Mouse (Mus musculus) erythroblast, adult 5-6 weeks (primary cell): ENCODE measurements around the gene Npas3. TPM values are rescaled to one million over a fixed set of nuclear protein-coding genes. Genes with fewer than 3 reads are reported as not detected.

Experiments
- ATAC-seq: replicated peaks from 2 replicates; pipeline ENCODE4 v1.8.0; 2016; ENCODE audit warnings: moderate number of reproducible peaks, mild to moderate bottlenecking, moderate TSS enrichment, inconsistent platforms; ENCODE audit not compliant: poor library complexity, low FRiP score, severe bottlenecking
- total RNA-seq, 2 experiments: library from RNA; stranded (forward) in 1 of 2; stranded (reverse) in 1 of 2; fragments of 150-400 nt in 1 of 2; fragments of 200-764, 138-1000 nt in 1 of 2; gene quantifications; 2 replicates each; pipeline versions ENCODE4 v1.2.3 to v1.2.4; 2015 to 2017; ENCODE audit warnings: low replicate concordance in 2 of 2

Gene Npas3
- total RNA-seq, 2 experiments from 2014 or later, result not detected

- ATAC-seq, result no peak
These were observed 825.5 kb downstream of the Npas3 start for GRCm38 (mm10) chr12:54074012-54074411.

DNA sequence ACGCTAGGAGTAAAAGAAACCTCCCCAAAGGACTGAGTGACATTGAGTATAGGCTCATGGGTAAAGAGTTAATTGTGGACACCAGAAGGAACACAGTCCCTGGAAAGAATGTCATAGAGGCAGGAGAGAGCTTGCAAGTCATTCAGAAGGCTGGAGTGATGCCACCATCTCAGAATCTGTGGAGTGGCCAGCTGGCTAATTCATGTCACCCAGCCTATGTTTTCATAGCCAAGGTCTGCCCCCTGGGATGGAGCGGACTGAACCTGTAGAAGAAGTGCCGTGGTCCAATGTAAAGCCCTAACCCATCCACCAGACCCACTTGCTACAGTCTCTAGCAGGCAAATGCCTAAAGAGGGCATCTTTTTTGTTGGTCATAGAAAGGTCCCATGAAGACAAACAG, 832.5 kb downstream of the Npas3 start:
- no peak for ATAC-seq

GRCm38 (mm10) chr12:54093729-54094128, 845.3 kb downstream of the Npas3 start:
- ATAC-seq, result no peak

GRCm38 (mm10) chr12:54096492-54096891, 848.0 kb downstream of the Npas3 start:
- no peak for ATAC-seq

DNA sequence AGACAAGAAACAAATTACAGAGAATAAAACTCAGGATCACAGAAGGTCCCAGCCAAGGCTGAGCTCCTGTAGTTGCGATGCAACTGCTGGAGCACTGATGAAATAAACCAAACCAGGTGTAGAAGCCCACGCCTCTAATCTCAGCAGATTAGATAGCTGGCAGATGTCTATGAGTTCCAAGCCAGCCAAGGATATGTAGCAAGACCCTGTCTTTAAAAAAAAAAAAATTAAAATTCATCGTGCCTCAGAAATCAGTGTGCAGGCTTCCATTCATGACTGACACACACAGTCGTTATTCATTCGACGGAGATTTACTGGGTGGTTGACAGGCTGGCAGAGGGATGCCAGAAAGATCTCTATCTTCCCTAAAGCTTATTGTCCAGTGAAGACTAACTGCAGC, 849.7 kb downstream of the Npas3 start:
- ATAC-seq, result no peak

DNA sequence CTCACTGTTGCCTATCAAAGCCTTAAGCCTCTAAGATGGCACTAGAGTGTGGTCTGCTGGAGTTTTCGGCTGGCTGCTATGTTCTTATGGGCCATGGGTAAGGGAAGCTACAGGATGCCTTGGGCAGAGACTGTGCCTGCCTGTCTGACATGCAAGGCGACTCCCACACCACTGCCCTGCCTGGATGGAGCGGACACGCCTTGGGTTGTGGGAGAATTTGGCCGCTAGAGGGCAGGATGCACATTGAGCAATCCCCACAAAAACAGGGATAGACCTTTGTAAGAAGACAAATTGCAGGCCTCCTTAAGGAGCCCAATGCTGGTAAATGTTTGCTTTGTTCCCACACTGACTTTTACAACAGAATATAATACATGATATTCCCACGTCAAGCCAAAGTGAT, 850.3 kb downstream of the Npas3 start:
- no peak for ATAC-seq

GRCm38 (mm10) chr12:54099458-54099857, 851.0 kb downstream of the Npas3 start:
- no peak for ATAC-seq

DNA sequence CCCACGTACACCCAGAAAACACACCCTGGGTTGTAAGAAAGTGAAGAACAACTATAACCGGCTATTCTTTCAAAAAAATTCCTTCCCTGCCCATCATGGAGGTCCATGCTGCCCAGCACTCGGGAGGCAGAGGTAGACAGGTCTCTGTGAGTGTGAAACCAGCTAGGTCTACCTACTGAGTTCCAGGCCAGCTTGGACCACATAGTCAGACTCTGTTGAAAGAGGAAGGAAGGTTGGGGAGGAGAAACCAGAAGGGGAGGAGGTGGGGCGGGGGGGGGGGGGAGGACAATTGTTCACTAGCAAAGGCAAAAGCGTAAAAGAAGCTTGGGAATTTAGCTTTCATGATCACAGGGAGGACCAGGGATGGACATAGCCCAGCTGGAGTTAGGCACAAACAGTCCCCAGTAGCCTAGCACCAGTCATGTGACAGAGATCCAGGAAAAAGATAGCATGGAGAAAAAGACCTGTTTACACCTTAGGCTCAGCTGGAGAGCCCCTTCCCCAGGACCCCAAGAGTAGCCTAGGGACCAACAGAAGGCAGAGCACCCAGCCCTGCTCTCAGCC, 852.9 kb downstream of the Npas3 start:
- ATAC-seq, result no peak

GRCm38 (mm10) chr12:54102500-54102899, 854.0 kb downstream of the Npas3 start:
- ATAC-seq, result no peak

GRCm38 (mm10) chr12:54105531-54105930, 857.1 kb downstream of the Npas3 start:
- ATAC-seq, result no peak

- no peak for ATAC-seq
These were observed 857.5 kb downstream of the Npas3 start for GRCm38 (mm10) chr12:54105946-54106345.

- no peak for ATAC-seq
These were observed 861.9 kb downstream of the Npas3 start for GRCm38 (mm10) chr12:54110342-54110741.

- no peak for ATAC-seq
These were observed 862.5 kb downstream of the Npas3 start for GRCm38 (mm10) chr12:54110930-54111329.

DNA sequence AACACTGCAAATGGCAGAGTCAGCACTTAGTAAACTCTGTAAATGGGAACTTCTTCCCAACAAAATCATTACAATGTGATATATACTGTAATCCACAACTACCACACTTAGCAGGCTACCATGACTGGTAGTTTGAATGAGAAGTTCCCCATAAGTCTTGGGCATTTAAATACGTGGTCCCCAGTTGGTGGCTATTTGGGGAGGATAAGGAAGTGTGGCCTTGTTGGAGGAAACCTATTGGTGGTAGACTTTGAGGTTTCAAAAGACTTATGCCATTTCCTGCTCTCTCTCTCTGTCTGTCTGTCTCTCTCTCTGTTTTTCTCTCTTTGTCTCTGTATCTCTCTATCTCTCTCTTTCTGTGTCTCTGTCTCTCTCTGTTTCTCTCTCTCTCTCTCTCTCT, 871.9 kb downstream of the Npas3 start:
- no peak for ATAC-seq

DNA sequence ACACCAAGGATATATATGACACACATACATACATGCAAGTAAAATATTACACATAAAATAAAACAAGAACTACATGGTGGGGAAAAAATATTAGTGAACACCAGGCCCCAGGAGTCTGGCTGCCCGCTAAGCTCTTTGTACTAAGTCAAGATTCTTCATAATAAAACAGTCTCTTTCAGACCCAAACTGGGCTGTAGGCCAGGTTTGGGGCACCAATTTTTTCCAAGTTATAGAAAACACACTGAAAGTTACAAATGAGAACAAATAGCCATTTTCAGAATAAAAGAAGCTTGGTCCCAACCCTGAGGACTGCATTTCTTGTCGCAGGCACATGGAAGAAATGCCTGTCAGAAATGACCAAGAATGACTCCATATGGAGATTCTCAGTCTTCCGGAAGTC, 872.8 kb downstream of the Npas3 start:
- no peak for ATAC-seq
